Comparison of ENCODE assay signal across 9 mouse cellular contexts in genomic region chr5:111408470-111409105, GRCm38 (mm10). TPM values are rescaled to one million over a fixed set of nuclear protein-coding genes. Genes with fewer than 3 reads are reported as not detected.
A peak's percentile ranks its signal among the peaks of the same experiment; 100 is the strongest.
DNase-seq lines count a peak whose midpoint lies in the region; ATAC-seq lines count a peak whose summit lies in the region.
"Had no signal": no experiment of that assay in that cellular context is flagged by ENCODE, and none has a peak within 500 bp of the region (broad histone marks: within the 10 kb centered on the region; RNA-seq: fewer than 3 reads in every experiment).

No protein-coding gene starts in this region.

- peak overlapping the region; percentile 47; the same call in 1 of the 2 replicates for H3K9ac ChIP-seq in embryonic facial prominence, embryonic 14.5 days (ENCODE audit: low read depth, low read length)
- peak overlapping the region; percentile 18; the same call in 1 of the 2 replicates for H3K9ac ChIP-seq in midbrain, embryonic 14.5 days (replicated peaks; ENCODE audit: low read length)
- H3K9ac ChIP-seq: liver, embryonic 14.5 days had no signal

- H3K4me3 ChIP-seq in embryonic facial prominence, embryonic 14.5 days (ENCODE audit: low read depth, low read length) = no peak overlapping the region
- peak overlapping the region; percentile 20 for H3K4me3 ChIP-seq in limb, embryonic 10.5 days
- H3K4me3 ChIP-seq in midbrain, embryonic 14.5 days (replicated peaks; ENCODE audit: low read depth, low read length) = no peak overlapping the region

- peak; percentile 80 for ATAC-seq in embryonic facial prominence, embryonic 14.5 days (ENCODE audit: low read depth)
- no peak for ATAC-seq in midbrain, embryonic 14.5 days (ENCODE audit: low FRiP score, low TSS enrichment)
- ATAC-seq in monocyte, adult 5-6 weeks (replicated peaks; ENCODE audit: insufficient number of reproducible peaks, low FRiP score, low TSS enrichment, poor library complexity, severe bottlenecking) = no peak
- ATAC-seq in activated CD4-positive, CD25-positive, alpha-beta regulatory T cell, adult 4 months = no peak

- H3K27ac ChIP-seq in embryonic facial prominence, embryonic 14.5 days (replicated peaks; ENCODE audit: low read depth, low read length) = peak overlapping the region; percentile 88
- peak overlapping the region; percentile 76 for H3K27ac ChIP-seq in limb, embryonic 10.5 days
- no peak overlapping the region for H3K27ac ChIP-seq in midbrain, embryonic 14.5 days (replicated peaks; ENCODE audit: low read depth, low read length)
- H3K27ac ChIP-seq: liver, embryonic 14.5 days had no signal

- no peaks in the 10 kb centered on the region for H3K27me3 ChIP-seq in embryonic facial prominence, embryonic 14.5 days (replicated peaks; ENCODE audit: control insufficient read depth, insufficient read depth, low read length)
- peaks cover 96% of the 10 kb centered on the region for H3K27me3 ChIP-seq in limb, embryonic 10.5 days (ENCODE audit: low read depth, poor library complexity, severe bottlenecking)
- no peaks in the 10 kb centered on the region for H3K27me3 ChIP-seq in midbrain, embryonic 14.5 days (ENCODE audit: control insufficient read depth, insufficient read depth, low read length)

- peaks cover 16% of the 10 kb centered on the region for H3K4me1 ChIP-seq in embryonic facial prominence, embryonic 14.5 days (ENCODE audit: control insufficient read depth, insufficient read depth, low read length)
- H3K4me1 ChIP-seq in limb, embryonic 10.5 days = peaks cover 23% of the 10 kb centered on the region
- H3K4me1 ChIP-seq in midbrain, embryonic 14.5 days (ENCODE audit: control insufficient read depth, insufficient read depth, low read length) = peaks cover 11% of the 10 kb centered on the region

- H3K9me3 ChIP-seq in embryonic facial prominence, embryonic 14.5 days (ENCODE audit: control insufficient read depth, low read length) = no peaks in the 10 kb centered on the region
- H3K9me3 ChIP-seq in limb, embryonic 10.5 days (replicated peaks) = no peaks in the 10 kb centered on the region
- H3K9me3 ChIP-seq in midbrain, embryonic 14.5 days (ENCODE audit: control insufficient read depth, low read length) = no peaks in the 10 kb centered on the region

- H3K36me3 ChIP-seq in embryonic facial prominence, embryonic 14.5 days (ENCODE audit: control insufficient read depth, insufficient read depth, low read length) = no peaks in the 10 kb centered on the region
- H3K36me3 ChIP-seq in limb, embryonic 10.5 days = no peaks in the 10 kb centered on the region
- no peaks in the 10 kb centered on the region for H3K36me3 ChIP-seq in midbrain, embryonic 14.5 days (ENCODE audit: control insufficient read depth, insufficient read depth, low read length)

- 11% methylated on average over 10 of the region's 14 CpGs for WGBS in embryonic facial prominence, embryonic 14.5 days
- 5% methylated on average over 14 of the region's 14 CpGs for whole genome bisulfite sequencing in limb, embryonic 10.5 days
- WGBS in midbrain, embryonic 14.5 days = 19% methylated on average over 14 of the region's 14 CpGs

- intact Hi-C loops in left cerebral cortex, postnatal 25 days (cut with DNase I) = no loop called here

- peak overlapping the region; percentile 39 for H3K4me2 ChIP-seq in embryonic facial prominence, embryonic 14.5 days (ENCODE audit: low read depth, low read length)
- H3K4me2 ChIP-seq in midbrain, embryonic 14.5 days (ENCODE audit: low read length) = no peak overlapping the region

- DNase-seq in embryonic facial prominence, embryonic 14.5 days (ENCODE audit: low spot score) = peak; percentile 89
- peak; percentile 44 for DNase-seq in gastrocnemius, postnatal 10 days
- peak; percentile 62 for DNase-seq in limb, embryonic 10.5 days (ENCODE audit: low spot score)
- peak; percentile 37 for DNase-seq in midbrain, embryonic 14.5 days
- no peak for DNase-seq in left cerebral cortex, postnatal 25 days (ENCODE audit: low spot score in 2 of 2)
- DNase-seq in urinary bladder, postnatal 10 days (ENCODE audit: low spot score) = no peak

RNA-seq across cellular contexts. Expression of gene Mn1, which starts 8.6 kb away (rescaled TPM):
- polyA plus RNA-seq in embryonic facial prominence, embryonic 14.5 days (2014; fragmentation: Nextera tagmentation; extraction: Ambion mirVana) = 29.1 and 33.3 TPM in 2 replicates
- 10 to 100 TPM; 19.6 to 30.4 TPM for total RNA-seq in gastrocnemius, postnatal 10 days (2021)
- polyA plus RNA-seq in limb, embryonic 10.5 days (2016; fragmentation: Nextera tagmentation; extraction: Ambion mirVana) = 7.4 and 13.1 TPM in 2 replicates
- polyA plus RNA-seq in midbrain, embryonic 14.5 days (2014; fragmentation: Nextera tagmentation; extraction: Ambion mirVana) = 51.7 and 69.2 TPM in 2 replicates
- 0.19 TPM in 1 of 3 replicates, not detected in the others for total RNA-seq in monocyte, adult 5-6 weeks (2017)
- total RNA-seq in left cerebral cortex, postnatal 25 days (2021) = 10 to 100 TPM; 62.8 to 63.4 TPM
- not detected for polyA plus RNA-seq in activated CD4-positive, CD25-positive, alpha-beta regulatory T cell, adult 4 months (2017; shearing (Covaris generic))

Comparison
In these comparisons a context has a peak if more than half of its experiments do, and no peak if none do; other contexts are left out.
1. DNase-seq: peak in embryonic facial prominence, embryonic 14.5 days (single experiment), gastrocnemius, postnatal 10 days (single experiment), limb, embryonic 10.5 days (single experiment) and midbrain, embryonic 14.5 days (single experiment); none in left cerebral cortex, postnatal 25 days (0 of 2) and urinary bladder, postnatal 10 days (single experiment).